Mouse (Mus musculus) testis, postnatal 10 days (tissue): ENCODE measurements around the gene Gm8108.
"Not testable (repeated sequence)": the region's sequence is repeated elsewhere in the genome, so short reads cannot be mapped to it uniquely, and the experiment has no call there.

Source experiments
- DNase-seq: peaks from one replicate; pipeline ENCODE4 v3.0.0; 2021; ENCODE audit warnings: low spot score

The Gm8108 gene

DNA sequence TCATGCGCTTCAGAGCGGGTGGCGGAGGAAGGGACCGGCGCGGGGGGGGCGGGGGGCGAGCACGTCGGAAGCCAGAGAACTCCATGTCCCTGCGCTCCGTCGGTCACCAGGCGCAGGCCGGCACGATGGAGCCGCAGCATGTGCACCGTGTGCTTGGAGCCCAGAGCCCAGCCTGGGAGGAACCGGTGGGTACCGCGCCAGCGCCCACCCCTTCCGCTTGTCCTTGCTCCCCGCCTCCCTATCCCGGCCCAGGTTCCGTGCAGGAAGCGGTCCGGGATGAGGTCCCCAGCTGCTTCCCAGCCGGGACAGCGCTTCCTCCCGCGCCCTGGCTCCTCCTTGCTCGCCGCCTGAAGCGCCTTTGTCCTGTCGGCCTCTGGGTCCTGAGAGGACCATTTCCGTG, at the start of gene Gm8108:
TSS of gene Gm8108 (plus strand) at position 101 of the 400 bp plus-strand sequence.
- peak; percentile 36 for DNase-seq

DNA sequence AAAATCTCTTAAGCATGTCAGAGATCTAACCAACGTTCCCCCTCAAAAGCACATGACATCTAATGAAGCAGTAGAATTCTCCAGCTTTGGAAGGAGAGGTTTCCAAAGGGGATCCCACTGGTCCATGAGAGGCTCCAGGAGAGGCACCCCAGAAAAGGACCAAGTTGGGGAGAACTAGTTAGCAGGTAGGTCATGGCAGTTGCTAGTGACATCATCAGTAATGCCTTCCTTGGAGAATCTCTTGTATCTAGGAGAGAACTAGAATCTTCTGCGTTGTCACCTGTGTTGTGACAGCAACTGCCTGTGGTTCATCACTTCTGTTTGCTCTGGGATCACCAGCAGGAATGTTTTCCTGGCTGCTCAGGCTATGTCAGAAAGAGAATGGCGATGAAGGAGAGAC, 26.5 kb upstream of the Gm8108 start, which contains the start of gene Gm3115:
TSS of gene Gm3115 (plus strand) at position 301 of the 400 bp plus-strand sequence.
- DNase-seq: not testable (repeated sequence)

DNA sequence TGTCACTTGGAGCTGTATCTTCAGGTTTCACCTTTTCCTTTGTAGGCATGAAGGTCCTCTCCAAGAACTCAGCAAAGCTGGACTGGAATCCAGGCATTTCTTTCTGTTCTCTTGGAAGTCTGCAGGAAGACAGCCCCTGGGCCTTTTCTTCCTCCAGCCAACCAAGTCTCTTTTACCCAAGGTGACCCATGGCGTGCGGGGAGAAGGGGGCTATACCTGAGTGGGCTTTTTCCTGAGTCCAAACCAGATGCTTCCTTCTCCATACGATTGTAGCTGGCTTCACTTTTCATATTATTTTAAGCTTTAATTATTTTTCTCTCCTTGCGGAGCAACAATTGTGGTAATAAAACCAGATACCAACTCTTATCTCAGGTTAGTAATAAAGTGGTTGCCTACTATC, 31.3 kb downstream of the Gm8108 start:
- peak; percentile 38 for DNase-seq

DNA sequence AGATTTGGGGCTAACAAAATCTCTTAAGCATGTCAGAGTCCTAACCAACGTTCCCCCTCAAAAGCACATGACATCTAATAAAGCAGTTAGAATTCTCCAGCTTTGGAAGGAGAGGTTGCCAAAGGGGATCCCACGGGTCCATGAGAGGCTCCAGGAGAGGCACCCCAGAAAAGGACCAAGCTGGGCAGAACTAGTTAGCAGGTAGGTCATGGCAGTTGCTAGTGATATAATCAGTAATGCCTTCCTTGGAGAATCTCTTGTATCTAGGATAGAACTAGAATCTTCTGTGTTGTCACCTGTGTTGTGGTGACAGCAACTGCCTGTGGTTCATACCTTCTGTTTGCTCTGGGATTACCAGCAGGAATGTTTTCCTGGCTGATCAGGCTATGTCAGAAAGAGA, 54.4 kb downstream of the Gm8108 start, which contains the start of gene Gm3127:
TSS of gene Gm3127 (plus strand) at position 301 of the 400 bp plus-strand sequence.
- not testable (repeated sequence) for DNase-seq

DNA sequence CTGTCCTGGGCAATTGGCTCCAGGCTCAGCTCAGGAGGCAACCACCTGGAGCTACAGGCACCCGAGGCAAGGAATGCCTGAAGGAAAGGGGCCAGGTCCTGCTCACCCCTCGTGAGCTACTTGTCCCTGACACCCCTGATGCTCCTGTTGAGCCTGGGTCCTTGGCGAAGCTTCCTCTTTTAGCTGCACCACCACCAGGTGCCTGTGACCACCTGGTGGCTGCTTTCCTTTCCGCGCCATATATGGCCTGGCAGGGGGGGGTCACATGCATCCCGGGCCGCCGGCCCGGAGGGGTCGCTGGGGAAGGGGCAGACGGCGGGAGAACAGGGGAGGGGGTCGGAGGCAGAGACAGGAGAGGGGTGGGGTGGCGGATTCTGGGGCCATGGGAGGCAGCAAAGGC, 71.7 kb downstream of the Gm8108 start:
- peak; percentile 19 for DNase-seq
